Mouse (Mus musculus): Measurements from ENCODE around the gene Lbr.

The Lbr gene

GRCm38 (mm10) chr1:181842781-181843180 lies at the start of gene Lbr:
Lbr (minus strand) TSS chr1:181843046.
- no peak for DNase-seq

- peak; percentile 74 for DNase-seq
Observed at GRCm38 (mm10) chr1:181889670-181890069, 46.8 kb upstream of the Lbr start.

GRCm38 (mm10) chr1:181888801-181889200 lies 46.0 kb upstream of the Lbr start:
- DNase-seq: peak; percentile 96

GRCm38 (mm10) chr1:181881532-181881931 lies 38.7 kb upstream of the Lbr start:
- peak; percentile 95 for DNase-seq

GRCm38 (mm10) chr1:181880752-181881325 lies 38.0 kb upstream of the Lbr start:
- peak; percentile 88 for DNase-seq

GRCm38 (mm10) chr1:181878436-181878835 lies 35.6 kb upstream of the Lbr start:
- DNase-seq: peak; percentile 74

GRCm38 (mm10) chr1:181877088-181877487 lies 34.2 kb upstream of the Lbr start:
- peak; percentile 87 for DNase-seq

- peak; percentile 54 for DNase-seq
Observed at GRCm38 (mm10) chr1:181876656-181877055, 33.8 kb upstream of the Lbr start.

GRCm38 (mm10) chr1:181873086-181873920 lies 30.5 kb upstream of the Lbr start:
- DNase-seq: peak; percentile 88

- DNase-seq: peak; percentile 1
Observed at GRCm38 (mm10) chr1:181872639-181873038, 29.8 kb upstream of the Lbr start.

- DNase-seq: peak; percentile 66
Observed at GRCm38 (mm10) chr1:181866429-181867280, 23.8 kb upstream of the Lbr start.

GRCm38 (mm10) chr1:181865863-181866216 lies 23.0 kb upstream of the Lbr start:
- peak; percentile 59 for DNase-seq

GRCm38 (mm10) chr1:181864971-181865862 lies 22.4 kb upstream of the Lbr start:
- peak; percentile 75 for DNase-seq

- DNase-seq: peak; percentile 58
Observed at GRCm38 (mm10) chr1:181863431-181863830, 20.6 kb upstream of the Lbr start.

GRCm38 (mm10) chr1:181862676-181863374 lies 20.0 kb upstream of the Lbr start:
- DNase-seq: peak; percentile 83

- peak; percentile 64 for DNase-seq
Observed at GRCm38 (mm10) chr1:181861181-181861902, 18.5 kb upstream of the Lbr start.

GRCm38 (mm10) chr1:181860659-181861058 lies 17.8 kb upstream of the Lbr start:
- peak; percentile 99 for DNase-seq

- no peak for DNase-seq
Observed at GRCm38 (mm10) chr1:181856329-181856728, 13.5 kb upstream of the Lbr start.

- peak; percentile 73 for DNase-seq
Observed at GRCm38 (mm10) chr1:181854829-181855228, 12.0 kb upstream of the Lbr start.

- DNase-seq: peak; percentile 98
Observed at GRCm38 (mm10) chr1:181853081-181853736, 10.4 kb upstream of the Lbr start.

All from heart, adult 11 months (tissue).